Mouse (Mus musculus) liver, postnatal 0 days (tissue): ENCODE measurements around the gene Ugt1a8.

Source experiments
- CTCF ChIP-seq: sonication (generic); IDR thresholded peaks from 2 replicates; pipeline ENCODE4 v1.5.1; 2016; ENCODE audit warnings: antibody characterized with exemption, low read depth
- EP300 ChIP-seq: IDR thresholded peaks from 2 replicates; pipeline ENCODE4 v1.6.1; 2016; ENCODE audit warnings: antibody characterized with exemption, low read depth, mild to moderate bottlenecking

DNA sequence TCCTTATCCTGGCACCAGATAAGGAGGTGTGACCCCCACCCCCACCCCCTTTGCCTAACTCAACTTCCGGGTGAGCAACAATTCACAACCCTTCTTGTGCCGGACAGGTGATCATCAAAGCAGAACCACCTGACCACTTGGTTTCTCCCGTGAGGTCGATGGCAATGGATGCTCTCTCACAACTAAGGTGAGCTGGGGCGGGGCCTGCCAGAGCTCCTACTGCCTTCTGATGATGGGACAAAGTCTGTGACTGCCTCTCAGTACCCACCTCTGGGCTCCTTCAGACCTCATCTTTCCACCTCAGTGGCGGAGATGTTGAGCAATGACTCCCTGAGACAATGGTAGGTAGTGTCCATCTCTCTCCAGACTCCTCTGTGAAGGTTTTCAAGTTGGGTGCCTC lies 158.3 kb downstream of the Ugt1a8 start:
- TF ChIP-seq CTCF, result no peak
- TF ChIP-seq EP300, result no peak
